Mouse (Mus musculus): ENCODE measurements at regions not wholly inside any gene's neighbourhood (a gene's known extent, or its start where the extent isn't known, plus 50 kb on each side); places are given as distances from the start of the nearest gene placed in this dataset.
A peak's percentile ranks its signal among the peaks of the same experiment; 100 is the strongest.

DNA sequence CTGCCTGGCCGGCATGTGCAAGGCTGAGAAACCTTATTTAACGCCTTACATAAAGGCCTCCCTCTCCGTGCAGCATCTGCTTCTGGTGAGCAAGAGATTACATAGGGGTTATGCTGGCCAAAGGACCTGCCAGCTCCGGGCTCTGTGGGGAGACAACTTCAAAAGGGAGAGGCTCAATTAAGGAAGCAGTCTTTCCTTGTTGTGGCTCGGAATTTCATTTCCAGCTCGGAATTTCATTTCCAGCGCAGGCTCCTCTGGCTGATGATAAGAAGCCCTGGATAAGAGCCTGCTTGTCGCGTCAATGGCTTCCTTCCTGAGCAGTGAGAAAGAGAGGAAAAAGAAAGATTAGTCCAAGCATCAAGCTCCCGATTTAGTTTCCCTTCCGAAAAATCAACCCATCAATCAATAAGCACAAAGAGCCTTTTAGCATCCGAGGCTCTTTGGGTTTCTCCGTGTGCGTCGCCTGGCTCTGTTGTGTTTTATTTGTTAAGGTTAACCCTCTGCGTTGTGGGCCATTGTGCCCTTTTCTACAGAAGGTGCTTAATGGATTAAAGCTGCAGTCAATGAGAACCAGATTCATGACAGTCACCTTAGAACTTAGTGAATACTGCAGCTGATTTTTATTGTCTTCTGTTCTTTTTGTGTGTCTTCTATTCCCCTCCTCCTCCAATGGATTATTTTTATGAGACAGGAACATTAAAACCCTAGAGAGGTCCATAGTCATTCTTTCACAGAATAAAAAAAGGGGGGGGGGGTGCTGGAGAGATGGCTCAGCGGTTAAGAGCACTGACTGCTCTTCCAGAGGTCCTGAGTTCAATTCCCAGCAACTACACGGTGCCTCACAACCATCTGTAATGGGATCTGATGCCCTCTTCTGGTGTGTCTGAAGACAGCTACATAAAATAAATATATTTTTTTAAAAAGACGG, 218.3 kb downstream of the Myo1b start:
- DNase-seq (no peak), ATAC-seq (no peak)
- H3K36me3 ChIP-seq (replicated peaks; ENCODE audit: insufficient read depth, low read length) = no peaks in the 10 kb centered on the region
- H3K27ac ChIP-seq (ENCODE audit: low read depth) = no peak overlapping the region
- H3K4me3 ChIP-seq (ENCODE audit: low read depth, low read length) = no peak overlapping the region
- H3K4me1 ChIP-seq (ENCODE audit: insufficient read depth) = no peaks in the 10 kb centered on the region; the same call in 1 of the 2 replicates
- no peak overlapping the region for H3K9ac ChIP-seq (replicated peaks)
- H3K4me2 ChIP-seq (ENCODE audit: low read depth, low read length) = peak overlapping the region; percentile 18; the same call in 1 of the 2 replicates
- TF ChIP-seq EP300 (IDR thresholded peaks at IDR 0.05; ENCODE audit: low read depth) (no peak), CTCF (IDR thresholded peaks at IDR 0.05; ENCODE audit: low read depth) (no peak)
- no peaks in the 10 kb centered on the region for H3K27me3 ChIP-seq (ENCODE audit: insufficient read depth, low read length)
- 22% methylated on average over 19 of the region's 19 CpGs for WGBS (ENCODE audit: insufficient replicate concordance)
- H3K9me3 ChIP-seq (ENCODE audit: low read length) = no peaks in the 10 kb centered on the region

DNA sequence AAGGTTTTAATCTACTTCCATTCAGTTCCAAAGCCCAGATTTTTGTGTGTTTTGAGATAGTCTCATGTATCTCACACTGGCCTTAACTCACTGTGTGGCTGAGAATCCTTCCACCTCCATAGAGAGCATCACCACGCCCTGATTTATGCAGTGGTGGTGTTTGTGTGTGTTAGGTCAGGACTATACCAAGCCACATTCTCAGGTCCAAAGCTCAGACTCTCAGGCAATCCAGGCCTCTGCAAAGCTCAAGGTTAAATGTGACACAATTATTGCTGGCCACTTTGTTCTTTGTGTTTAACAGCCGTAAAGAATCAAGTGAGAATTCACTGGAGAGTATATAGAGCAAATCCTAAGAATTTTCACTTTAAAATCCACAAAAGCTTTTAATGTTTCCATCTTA, 218.2 kb upstream of the Nabp1 start:
- ATAC-seq = peak; percentile 95
- Histone ChIP-seq H3K9ac (replicated peaks) (no peak overlapping the region), H3K4me2 (ENCODE audit: low read depth, low read length) (no peak overlapping the region), H3K27ac (ENCODE audit: low read depth) (no peak overlapping the region), H3K4me1 (ENCODE audit: insufficient read depth) (no peaks in the 10 kb centered on the region; the same call in 1 of the 2 replicates), H3K36me3 (replicated peaks; ENCODE audit: insufficient read depth, low read length) (no peaks in the 10 kb centered on the region), H3K9me3 (ENCODE audit: low read length) (no peaks in the 10 kb centered on the region), H3K27me3 (ENCODE audit: insufficient read depth, low read length) (no peaks in the 10 kb centered on the region), H3K4me3 (ENCODE audit: low read depth, low read length) (no peak overlapping the region)
- WGBS (ENCODE audit: insufficient replicate concordance) = 63% methylated on average over 2 of the region's 2 CpGs
- no peak for TF ChIP-seq CTCF (IDR thresholded peaks at IDR 0.05; ENCODE audit: low read depth)
- no peak for TF ChIP-seq EP300 (IDR thresholded peaks at IDR 0.05; ENCODE audit: low read depth)
- no peak for DNase-seq

GRCm38 (mm10) chr1:51690878-51691277, 212.7 kb upstream of the Nabp1 start:
- H3K27ac ChIP-seq (ENCODE audit: low read depth) = no peak overlapping the region
- H3K9ac ChIP-seq (replicated peaks) = no peak overlapping the region
- no peaks in the 10 kb centered on the region for H3K9me3 ChIP-seq (ENCODE audit: low read length)
- no peak for TF ChIP-seq CTCF (IDR thresholded peaks at IDR 0.05; ENCODE audit: low read depth)
- 93% methylated on average over 10 of the region's 10 CpGs for WGBS (ENCODE audit: insufficient replicate concordance)
- H3K36me3 ChIP-seq (replicated peaks; ENCODE audit: insufficient read depth, low read length) = no peaks in the 10 kb centered on the region
- H3K4me3 ChIP-seq (ENCODE audit: low read depth, low read length) = no peak overlapping the region
- DNase-seq (no peak), ATAC-seq (no peak)
- H3K27me3 ChIP-seq (ENCODE audit: insufficient read depth, low read length) = no peaks in the 10 kb centered on the region
- H3K4me1 ChIP-seq (ENCODE audit: insufficient read depth) = no peaks in the 10 kb centered on the region
- H3K4me2 ChIP-seq (ENCODE audit: low read depth, low read length) = no peak overlapping the region

GRCm38 (mm10) chr1:51689461-51690223, 211.4 kb upstream of the Nabp1 start:
- H3K9ac ChIP-seq (replicated peaks) = no peak overlapping the region
- TF ChIP-seq CTCF (IDR thresholded peaks at IDR 0.05; ENCODE audit: low read depth) = 0 out of 2 replicates have a peak, but pooled peaks have one; percentile 31
- no peak for TF ChIP-seq EP300 (IDR thresholded peaks at IDR 0.05; ENCODE audit: low read depth)
- 68% methylated on average over 9 of the region's 9 CpGs for WGBS (ENCODE audit: insufficient replicate concordance)

DNA sequence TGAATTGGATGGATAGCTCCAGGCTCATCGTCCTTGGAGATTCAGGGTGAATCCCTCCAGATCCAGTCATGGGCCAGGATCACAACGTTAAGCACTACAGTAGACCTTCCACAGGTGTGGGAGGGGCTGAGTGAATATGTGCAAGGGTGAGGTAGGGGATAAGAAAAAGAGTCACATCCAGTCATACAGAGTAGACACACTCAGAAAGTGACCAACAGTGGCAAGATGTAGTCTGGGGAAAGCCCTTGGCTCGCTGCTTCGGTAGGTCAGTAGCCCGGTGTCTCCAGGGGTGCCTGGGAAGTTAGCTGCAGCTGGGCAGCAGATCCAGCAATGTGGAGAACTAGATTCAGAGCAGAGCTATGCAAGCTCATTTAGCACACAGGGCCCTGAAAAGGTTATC, 210.7 kb upstream of the Nabp1 start:
- Histone ChIP-seq H3K4me2 (ENCODE audit: low read depth, low read length) (no peak overlapping the region), H3K27me3 (ENCODE audit: insufficient read depth, low read length) (no peaks in the 10 kb centered on the region), H3K9me3 (ENCODE audit: low read length) (no peaks in the 10 kb centered on the region), H3K9ac (replicated peaks) (no peak overlapping the region), H3K36me3 (replicated peaks; ENCODE audit: insufficient read depth, low read length) (no peaks in the 10 kb centered on the region), H3K4me3 (ENCODE audit: low read depth, low read length) (no peak overlapping the region), H3K27ac (ENCODE audit: low read depth) (no peak overlapping the region), H3K4me1 (ENCODE audit: insufficient read depth) (no peaks in the 10 kb centered on the region)
- no peak for TF ChIP-seq EP300 (IDR thresholded peaks at IDR 0.05; ENCODE audit: low read depth)
- no peak for TF ChIP-seq CTCF (IDR thresholded peaks at IDR 0.05; ENCODE audit: low read depth)
- ATAC-seq = no peak
- WGBS (ENCODE audit: insufficient replicate concordance) = 69% methylated on average over 5 of the region's 5 CpGs
- no peak for DNase-seq

More at GRCm38 (mm10) chr1:51689461-51690223, 211.4 kb upstream of the Nabp1 start:
- no peak overlapping the region for H3K27ac ChIP-seq (ENCODE audit: low read depth)
- DNase-seq (no peak), ATAC-seq (no peak)
- H3K27me3 ChIP-seq (ENCODE audit: insufficient read depth, low read length) = no peaks in the 10 kb centered on the region
- no peaks in the 10 kb centered on the region for H3K9me3 ChIP-seq (ENCODE audit: low read length)
- H3K4me2 ChIP-seq (ENCODE audit: low read depth, low read length) = no peak overlapping the region
- H3K36me3 ChIP-seq (replicated peaks; ENCODE audit: insufficient read depth, low read length) = no peaks in the 10 kb centered on the region
- H3K4me3 ChIP-seq (ENCODE audit: low read depth, low read length) = no peak overlapping the region
- no peaks in the 10 kb centered on the region for H3K4me1 ChIP-seq (ENCODE audit: insufficient read depth)

GRCm38 (mm10) chr1:51688224-51688545, 210.0 kb upstream of the Nabp1 start:
- Histone ChIP-seq H3K9ac (replicated peaks) (no peak overlapping the region), H3K27me3 (ENCODE audit: insufficient read depth, low read length) (no peaks in the 10 kb centered on the region), H3K36me3 (replicated peaks; ENCODE audit: insufficient read depth, low read length) (no peaks in the 10 kb centered on the region), H3K4me2 (ENCODE audit: low read depth, low read length) (no peak overlapping the region), H3K27ac (ENCODE audit: low read depth) (no peak overlapping the region), H3K4me1 (ENCODE audit: insufficient read depth) (no peaks in the 10 kb centered on the region), H3K9me3 (ENCODE audit: low read length) (no peaks in the 10 kb centered on the region), H3K4me3 (ENCODE audit: low read depth, low read length) (no peak overlapping the region)
- TF ChIP-seq EP300 (IDR thresholded peaks at IDR 0.05; ENCODE audit: low read depth) = no peak
- no peak for TF ChIP-seq CTCF (IDR thresholded peaks at IDR 0.05; ENCODE audit: low read depth)
- ATAC-seq = no peak
- no peak for DNase-seq
- 56% methylated on average over 1 of the region's 1 CpGs for WGBS (ENCODE audit: insufficient replicate concordance)
